Mouse (Mus musculus) CH12.LX (cell line): ENCODE results near the gene Rhoa. TPM values are rescaled to one million over a fixed set of nuclear protein-coding genes. Genes with fewer than 3 reads are reported as not detected.

Experiments
- DNase-seq: peaks from one replicate; pipeline ENCODE4 v3.0.0-alpha.2; 2013; ENCODE audit errors: extremely low read depth
- H3K27ac ChIP-seq: 2 replicates; pipeline ENCODE4 v1.5.1; 2012; ENCODE audit warnings: low read depth, mild to moderate bottlenecking, control low read depth, moderate library complexity; ENCODE audit not compliant: insufficient read depth
- H3K27me3 ChIP-seq: replicated peaks from 2 replicates; pipeline ENCODE3; 2012; ENCODE audit warnings: inconsistent platforms
- H3K36me3 ChIP-seq, 2 experiments: replicated peaks in 1 of 2; 2 replicates each; pipeline versions ENCODE3 to v1.6.1; 2012; ENCODE audit warnings: inconsistent platforms in 1 of 2, low read length in 1 of 2, mild to moderate bottlenecking in 1 of 2, mixed read lengths in 1 of 2, moderate library complexity in 1 of 2; ENCODE audit not compliant: control insufficient read depth in 1 of 2, insufficient read depth in 1 of 2
- H3K4me1 ChIP-seq, 2 experiments: 2 replicates each; pipeline ENCODE4 v1.6.1; 2012; ENCODE audit warnings: inconsistent platforms in 1 of 2, moderate library complexity in 1 of 2; ENCODE audit not compliant: insufficient read depth in 2 of 2, control insufficient read depth in 1 of 2
- H3K4me2 ChIP-seq: 2 replicates; pipeline ENCODE4 v1.6.1; 2012; ENCODE audit warnings: low read depth, mild to moderate bottlenecking, control low read depth; ENCODE audit not compliant: poor library complexity, insufficient read depth, severe bottlenecking
- H3K4me3 ChIP-seq, 3 experiments: fragments of 150-350 bp in 1 of 3; sonication (generic) in 1 of 3; replicated peaks in 1 of 3; 2 replicates each; pipeline versions ENCODE3 to v1.5.1; 2011 to 2012; ENCODE audit warnings: low read depth in 2 of 3, low read length in 2 of 3, mild to moderate bottlenecking in 2 of 3, moderate library complexity in 2 of 3, control low read depth in 1 of 3, improper control_type of control experiment in 1 of 3, inconsistent platforms in 1 of 3, mixed read lengths in 1 of 3; ENCODE audit not compliant: poor library complexity in 1 of 3
- H3K79me2 ChIP-seq: replicated peaks from 2 replicates; pipeline ENCODE4 v1.6.1; 2012; ENCODE audit warnings: mild to moderate bottlenecking, moderate library complexity; ENCODE audit not compliant: control insufficient read depth, poor library complexity, insufficient read depth, severe bottlenecking; ENCODE audit errors: extremely low read depth
- H3K9ac ChIP-seq: 2 replicates; pipeline ENCODE4 v1.6.1; 2012; ENCODE audit warnings: low read depth, mild to moderate bottlenecking, control low read depth, moderate library complexity; ENCODE audit not compliant: insufficient read depth
- H3K9me3 ChIP-seq: replicated peaks from 2 replicates; pipeline ENCODE3; 2012; ENCODE audit warnings: low read length, inconsistent platforms, mixed read lengths
- BHLHE40 ChIP-seq: IDR thresholded peaks from 2 replicates; pipeline ENCODE4 v1.6.1; 2011; ENCODE audit warnings: mild to moderate bottlenecking, low read depth, low read length, improper control_type of control experiment
- CHD1 ChIP-seq: IDR thresholded peaks from 2 replicates; pipeline ENCODE4 v1.6.1; 2012; ENCODE audit warnings: low read depth, low read length, improper control_type of control experiment, inconsistent platforms
- CHD2 ChIP-seq: IDR thresholded peaks from 2 replicates; pipeline ENCODE4 v1.6.1; 2011; ENCODE audit warnings: low read length, improper control_type of control experiment
- E2F4 ChIP-seq: IDR thresholded peaks from 2 replicates; pipeline ENCODE4 v1.6.1; 2011; ENCODE audit warnings: low read depth, low read length, improper control_type of control experiment; ENCODE audit not compliant: insufficient replicate concordance
- ELF1 ChIP-seq: IDR thresholded peaks from 2 replicates; pipeline ENCODE4 v1.6.1; 2014; ENCODE audit warnings: low read depth, mild to moderate bottlenecking, inconsistent platforms, low read length, improper control_type of control experiment
- EP300 ChIP-seq: IDR thresholded peaks from 2 replicates; pipeline ENCODE4 v1.6.1; 2011; ENCODE audit warnings: low read length, improper control_type of control experiment
- ETS1 ChIP-seq: conservative IDR thresholded peaks from 2 replicates; pipeline ENCODE4 v1.6.1; 2012; ENCODE audit warnings: low read depth, mild to moderate bottlenecking, inconsistent platforms, low read length, improper control_type of control experiment, moderate library complexity
- HCFC1 ChIP-seq: IDR thresholded peaks from 2 replicates; pipeline ENCODE4 v1.6.1; 2012; ENCODE audit warnings: low read depth, mild to moderate bottlenecking, inconsistent platforms, low read length, improper control_type of control experiment
- IRF4 ChIP-seq: IDR thresholded peaks from 2 replicates; pipeline ENCODE4 v1.6.1; 2014; ENCODE audit warnings: low read depth, mild to moderate bottlenecking, inconsistent platforms, low read length, improper control_type of control experiment
- JUN ChIP-seq: IDR thresholded peaks from 2 replicates; pipeline ENCODE4 v1.6.1; 2011; ENCODE audit warnings: low read depth, mild to moderate bottlenecking, low read length, improper control_type of control experiment, moderate library complexity; ENCODE audit not compliant: insufficient read depth
- MAFK ChIP-seq: IDR thresholded peaks from 2 replicates; pipeline ENCODE4 v1.6.1; 2011; ENCODE audit warnings: low read length, improper control_type of control experiment; ENCODE audit not compliant: insufficient replicate concordance
- MAZ ChIP-seq: IDR thresholded peaks from 2 replicates; pipeline ENCODE4 v1.6.1; 2012; ENCODE audit warnings: low read depth, mild to moderate bottlenecking, inconsistent platforms, low read length, improper control_type of control experiment, moderate library complexity
- MEF2A ChIP-seq: IDR thresholded peaks from 2 replicates; pipeline ENCODE4 v1.6.1; 2014; ENCODE audit warnings: low read depth, mild to moderate bottlenecking, inconsistent platforms, low read length, improper control_type of control experiment, borderline replicate concordance
- NELFE ChIP-seq: IDR thresholded peaks from 2 replicates; pipeline ENCODE4 v1.6.1; 2011; ENCODE audit warnings: low read depth, low read length, improper control_type of control experiment
- NRF1 ChIP-seq: IDR thresholded peaks from 2 replicates; pipeline ENCODE4 v1.6.1; 2014; ENCODE audit warnings: low read depth, mild to moderate bottlenecking, inconsistent platforms, low read length, improper control_type of control experiment, moderate library complexity
- PAX5 ChIP-seq: IDR thresholded peaks from 2 replicates; pipeline ENCODE4 v1.6.1; 2012; ENCODE audit warnings: low read length, inconsistent platforms, mixed read lengths
- POLR2A ChIP-seq: IDR thresholded peaks from 2 replicates; pipeline ENCODE4 v1.6.1; 2011; ENCODE audit warnings: low read depth, mild to moderate bottlenecking, improper control_type of control experiment, low read length
- POLR2AphosphoS2 ChIP-seq: IDR thresholded peaks from 2 replicates; pipeline ENCODE4 v1.6.1; 2011; ENCODE audit warnings: low read depth, low read length, improper control_type of control experiment
- RAD21 ChIP-seq: IDR thresholded peaks from 2 replicates; pipeline ENCODE4 v1.6.1; 2011; ENCODE audit warnings: low read depth, mild to moderate bottlenecking, low read length, improper control_type of control experiment, moderate library complexity
- SIN3A ChIP-seq: IDR thresholded peaks from 2 replicates; pipeline ENCODE4 v1.6.1; 2012; ENCODE audit warnings: low read length, improper control_type of control experiment, inconsistent platforms
- SMC3 ChIP-seq: IDR thresholded peaks from 2 replicates; pipeline ENCODE4 v1.6.1; 2011; ENCODE audit warnings: low read depth, low read length, improper control_type of control experiment
- TBP ChIP-seq: conservative IDR thresholded peaks from 2 replicates; pipeline ENCODE4 v1.6.1; 2011; ENCODE audit warnings: low read depth, low read length, improper control_type of control experiment
- UBTF ChIP-seq: IDR thresholded peaks from 2 replicates; pipeline ENCODE4 v1.6.1; 2012; ENCODE audit warnings: low read depth, mild to moderate bottlenecking, inconsistent platforms, low read length, improper control_type of control experiment, moderate library complexity
- USF1 ChIP-seq: IDR thresholded peaks from 2 replicates; pipeline ENCODE4 v1.6.1; 2014; ENCODE audit warnings: low read depth, mild to moderate bottlenecking, inconsistent platforms, low read length, improper control_type of control experiment
- USF2 ChIP-seq: conservative IDR thresholded peaks from 2 replicates; pipeline ENCODE4 v1.6.1; 2011; ENCODE audit warnings: low read depth, low read length, improper control_type of control experiment
- ZNF384 ChIP-seq: IDR thresholded peaks from 2 replicates; pipeline ENCODE4 v1.6.1; 2012; ENCODE audit warnings: low read depth, low read length, improper control_type of control experiment, inconsistent platforms
- dilution Hi-C: fragments of 300-500 bp; cut with MboI; formaldehyde crosslinking; loops from 2 replicates; pipeline ENCODE4 v1.14.3; 2020; ENCODE audit warnings: low sequenced_read_pairs; ENCODE audit not compliant: extremely low pct_unique_long_range_greater_than_20kb, extremely low pct_ligation_motif_present
- in situ Hi-C: fragments of 300-500 bp; cut with MboI; formaldehyde crosslinking; loops from 3 replicates; pipeline ENCODE4 v1.14.3; 2019; ENCODE audit warnings: low sequenced_read_pairs, low pct_ligation_motif_present, low pct_unique_long_range_greater_than_20kb, mixed read lengths
- polyA plus RNA-seq: library from polyadenylated mRNA; unstranded; fragments of >175 nt; gene quantifications from 2 replicates; pipeline ENCODE4 v1.2.1, GENCODE M21; 2012; ENCODE audit warnings: low read depth; ENCODE audit not compliant: insufficient read length
- total RNA-seq, 2 experiments: library from RNA; depleted of rRNA; stranded (reverse); fragments of 300-350 nt in 1 of 2; fragments of >200 nt in 1 of 2; gene quantifications; 2 replicates each; pipeline ENCODE4 v1.2.3; 2012 to 2014

Rhoa gene
- total and polyA plus RNA-seq, 3 experiments: 84.0 to 308 (median 243) TPM

DNA sequence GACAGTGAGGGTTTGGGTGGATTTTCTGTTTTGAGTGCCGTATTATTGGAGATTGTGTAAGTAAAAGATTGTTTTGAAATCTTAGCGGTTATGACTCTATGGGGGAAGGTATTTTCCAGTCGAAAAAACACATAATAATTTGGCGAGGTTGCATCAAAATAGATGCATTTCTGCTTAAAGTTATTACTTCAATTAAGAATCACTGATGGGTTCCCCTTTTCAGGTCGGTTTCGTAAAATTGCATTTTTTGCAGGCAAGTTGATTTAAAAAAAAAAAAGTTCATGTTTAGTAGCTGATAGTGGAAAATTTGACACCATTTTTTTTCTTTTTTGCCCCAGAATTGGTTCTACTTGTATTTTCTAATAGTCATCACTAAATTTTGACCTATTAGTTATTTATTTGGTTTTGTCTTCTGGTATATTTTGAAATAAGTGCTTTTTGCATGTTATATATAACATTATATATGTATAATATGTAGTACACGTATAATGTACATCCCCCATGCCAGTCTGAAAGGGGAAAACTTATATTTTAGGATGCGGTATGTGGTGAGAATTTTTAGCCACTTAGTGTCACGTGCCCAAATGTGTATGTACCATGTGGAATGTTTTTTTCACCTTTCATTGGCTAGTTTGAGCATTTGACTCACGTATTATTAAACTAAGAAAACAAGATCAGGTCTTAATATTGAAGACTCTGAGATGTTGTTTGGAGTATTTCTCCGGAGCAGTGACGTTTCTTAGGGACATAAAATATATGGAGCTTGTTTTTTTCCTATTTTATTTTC lies 1.3 kb downstream of the Rhoa start (continued):
- no peak for TF ChIP-seq SMC3
- TF ChIP-seq EP300: peak; percentile 5; the same call in 1 of the 2 replicates
- TF ChIP-seq NRF1: no peak
- no peak for TF ChIP-seq CHD1
- no peak for TF ChIP-seq HCFC1
- no peak for TF ChIP-seq CHD2
- peak; percentile 81 for TF ChIP-seq USF2
- no peak for TF ChIP-seq PAX5
- TF ChIP-seq E2F4: no peak
- peak; percentile 77 for TF ChIP-seq ZNF384
- no peak for TF ChIP-seq POLR2A
- TF ChIP-seq ELF1: no peak
- 0 out of 2 replicates have a peak, but pooled peaks have one; percentile 27 for TF ChIP-seq ETS1
- no peak for TF ChIP-seq UBTF
- TF ChIP-seq NELFE: no peak
- no peak for TF ChIP-seq POLR2AphosphoS2
- TF ChIP-seq BHLHE40: peak; percentile 90

DNA sequence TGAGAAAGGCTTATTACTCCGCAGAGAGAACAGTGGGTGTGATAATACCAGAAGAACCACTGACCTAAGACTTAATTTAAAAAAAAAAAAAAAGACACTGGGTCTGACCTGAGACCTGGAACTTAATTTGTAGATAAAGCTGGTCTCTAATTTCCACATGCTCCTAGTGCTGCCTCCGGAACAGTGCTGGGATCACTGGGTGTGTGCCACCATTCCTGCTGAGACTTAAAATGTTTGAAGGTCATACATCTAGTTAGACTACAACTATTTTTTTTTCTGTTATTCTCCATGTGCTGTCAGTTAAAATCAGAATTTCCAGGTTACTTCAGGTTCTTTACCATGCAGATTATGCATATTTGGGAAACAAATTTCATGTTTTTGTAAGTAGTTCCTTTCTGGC lies 2.2 kb downstream of the Rhoa start:
- no peak for DNase-seq
- H3K4me2 ChIP-seq: peak overlapping the region; percentile 97
- H3K9ac ChIP-seq: peak overlapping the region; percentile 78
- no peaks in the 10 kb centered on the region for H3K27me3 ChIP-seq
- in situ Hi-C loops: no loop called here
- H3K27ac ChIP-seq: no peak overlapping the region
- H3K9me3 ChIP-seq: no peaks in the 10 kb centered on the region
- peaks cover 5 to 59% of the 10 kb centered on the region in 2 experiments; a peak in 3 of 4 replicates for H3K4me1 ChIP-seq
- TF ChIP-seq MAFK (no peak), ETS1 (no peak), IRF4 (no peak), POLR2A (no peak), E2F4 (no peak), MEF2A (no peak), MAZ (no peak), SIN3A (no peak), ZNF384 (no peak), BHLHE40 (no peak), POLR2AphosphoS2 (no peak), JUN (no peak), TBP (no peak), RAD21 (no peak), SMC3 (no peak), USF1 (no peak)
- peak overlapping the region; percentile 57 to 76 (median 71) for H3K4me3 ChIP-seq
- dilution Hi-C loops: no loop called here
- H3K79me2 ChIP-seq: peaks cover 58% of the 10 kb centered on the region
- H3K36me3 ChIP-seq: peaks cover 7 to 32% of the 10 kb centered on the region in 2 experiments
